Mouse (Mus musculus): ENCODE data around the gene Gria1. TPM values are rescaled to one million over a fixed set of nuclear protein-coding genes. Genes with fewer than 3 reads are reported as not detected.
A peak's percentile ranks its signal among the peaks of the same experiment; 100 is the strongest.

Gene Gria1
- polyA plus RNA-seq, 1 experiment from 2014 or later, result 1.7 TPM

- no peaks in the 10 kb centered on the region for H3K9me3 ChIP-seq (ENCODE audit: control insufficient read depth, low read length)
- WGBS, result 79% methylated on average over 6 of the region's 6 CpGs
- no peaks in the 10 kb centered on the region for H3K36me3 ChIP-seq (ENCODE audit: control insufficient read depth, insufficient read depth, low read length)
- H3K4me1 ChIP-seq (ENCODE audit: control insufficient read depth, insufficient read depth, low read length), result no peaks in the 10 kb centered on the region
- H3K9ac ChIP-seq (ENCODE audit: low read depth, low read length), result no peak overlapping the region
- H3K27me3 ChIP-seq (ENCODE audit: control insufficient read depth, insufficient read depth, low read length), result no peaks in the 10 kb centered on the region; the same call in none of the 2 replicates
- no peak overlapping the region for H3K27ac ChIP-seq (ENCODE audit: low read depth, low read length)
- no peak overlapping the region for H3K4me3 ChIP-seq (ENCODE audit: low read length)
- no peak overlapping the region for H3K4me2 ChIP-seq (replicated peaks; ENCODE audit: low read depth, low read length)
- ATAC-seq (ENCODE audit: low FRiP score, low TSS enrichment), result no peak
These were observed 576 bp upstream of the Gria1 start for GRCm38 (mm10) chr11:57010611-57011010.

- WGBS, result 2% methylated on average over 11 of the region's 11 CpGs
These were observed 478 bp downstream of the Gria1 start for GRCm38 (mm10) chr11:57011691-57012039.

GRCm38 (mm10) chr11:57012287-57012921, 1.2 kb downstream of the Gria1 start:
- no peak for ATAC-seq (ENCODE audit: low FRiP score, low TSS enrichment)
- Histone ChIP-seq H3K27ac (ENCODE audit: low read depth, low read length) (no peak overlapping the region), H3K4me3 (ENCODE audit: low read length) (peak overlapping the region; percentile 14; the same call in 1 of the 2 replicates), H3K4me2 (replicated peaks; ENCODE audit: low read depth, low read length) (peak overlapping the region; percentile 39; the same call in 1 of the 2 replicates), H3K4me1 (ENCODE audit: control insufficient read depth, insufficient read depth, low read length) (no peaks in the 10 kb centered on the region), H3K9ac (ENCODE audit: low read depth, low read length) (no peak overlapping the region), H3K27me3 (ENCODE audit: control insufficient read depth, insufficient read depth, low read length) (no peaks in the 10 kb centered on the region; the same call in none of the 2 replicates), H3K9me3 (ENCODE audit: control insufficient read depth, low read length) (no peaks in the 10 kb centered on the region), H3K36me3 (ENCODE audit: control insufficient read depth, insufficient read depth, low read length) (no peaks in the 10 kb centered on the region)
- 33% methylated on average over 13 of the region's 13 CpGs for WGBS

More at GRCm38 (mm10) chr11:57011691-57012039, 478 bp downstream of the Gria1 start:
- Histone ChIP-seq H3K4me1 (ENCODE audit: control insufficient read depth, insufficient read depth, low read length) (no peaks in the 10 kb centered on the region), H3K27ac (ENCODE audit: low read depth, low read length) (no peak overlapping the region), H3K27me3 (ENCODE audit: control insufficient read depth, insufficient read depth, low read length) (no peaks in the 10 kb centered on the region; the same call in none of the 2 replicates), H3K4me3 (ENCODE audit: low read length) (peak overlapping the region; percentile 14; the same call in 1 of the 2 replicates), H3K4me2 (replicated peaks; ENCODE audit: low read depth, low read length) (peak overlapping the region; percentile 39), H3K9me3 (ENCODE audit: control insufficient read depth, low read length) (no peaks in the 10 kb centered on the region), H3K9ac (ENCODE audit: low read depth, low read length) (no peak overlapping the region), H3K36me3 (ENCODE audit: control insufficient read depth, insufficient read depth, low read length) (no peaks in the 10 kb centered on the region)
- peak; percentile 78; the same call in 1 of the 2 replicates for ATAC-seq (ENCODE audit: low FRiP score, low TSS enrichment)

GRCm38 (mm10) chr11:57013464-57014190, 2.4 kb downstream of the Gria1 start:
- H3K4me1 ChIP-seq (ENCODE audit: control insufficient read depth, insufficient read depth, low read length), result no peaks in the 10 kb centered on the region
- no peak overlapping the region for H3K4me2 ChIP-seq (replicated peaks; ENCODE audit: low read depth, low read length)
- H3K4me3 ChIP-seq (ENCODE audit: low read length), result no peak overlapping the region
- no peaks in the 10 kb centered on the region for H3K9me3 ChIP-seq (ENCODE audit: control insufficient read depth, low read length)
- no peaks in the 10 kb centered on the region for H3K36me3 ChIP-seq (ENCODE audit: control insufficient read depth, insufficient read depth, low read length)
- H3K27ac ChIP-seq (ENCODE audit: low read depth, low read length), result no peak overlapping the region
- WGBS, result 73% methylated on average over 9 of the region's 9 CpGs
- no peaks in the 10 kb centered on the region; the same call in none of the 2 replicates for H3K27me3 ChIP-seq (ENCODE audit: control insufficient read depth, insufficient read depth, low read length)
- no peak overlapping the region for H3K9ac ChIP-seq (ENCODE audit: low read depth, low read length)
- no peak for ATAC-seq (ENCODE audit: low FRiP score, low TSS enrichment)

- WGBS, result 70% methylated on average over 5 of the region's 6 CpGs
- Histone ChIP-seq H3K9ac (ENCODE audit: low read depth, low read length) (no peak overlapping the region), H3K4me3 (ENCODE audit: low read length) (no peak overlapping the region), H3K4me2 (replicated peaks; ENCODE audit: low read depth, low read length) (no peak overlapping the region), H3K27ac (ENCODE audit: low read depth, low read length) (no peak overlapping the region), H3K36me3 (ENCODE audit: control insufficient read depth, insufficient read depth, low read length) (no peaks in the 10 kb centered on the region), H3K9me3 (ENCODE audit: control insufficient read depth, low read length) (no peaks in the 10 kb centered on the region), H3K27me3 (ENCODE audit: control insufficient read depth, insufficient read depth, low read length) (no peaks in the 10 kb centered on the region; the same call in none of the 2 replicates), H3K4me1 (ENCODE audit: control insufficient read depth, insufficient read depth, low read length) (no peaks in the 10 kb centered on the region)
- ATAC-seq (ENCODE audit: low FRiP score, low TSS enrichment), result no peak
These were observed 3.2 kb downstream of the Gria1 start for GRCm38 (mm10) chr11:57014396-57014795.

GRCm38 (mm10) chr11:57018536-57018935, 7.3 kb downstream of the Gria1 start:
- Histone ChIP-seq H3K27me3 (ENCODE audit: control insufficient read depth, insufficient read depth, low read length) (no peaks in the 10 kb centered on the region), H3K9ac (ENCODE audit: low read depth, low read length) (no peak overlapping the region), H3K4me3 (ENCODE audit: low read length) (no peak overlapping the region), H3K4me1 (ENCODE audit: control insufficient read depth, insufficient read depth, low read length) (no peaks in the 10 kb centered on the region), H3K27ac (ENCODE audit: low read depth, low read length) (no peak overlapping the region), H3K9me3 (ENCODE audit: control insufficient read depth, low read length) (no peaks in the 10 kb centered on the region), H3K36me3 (ENCODE audit: control insufficient read depth, insufficient read depth, low read length) (no peaks in the 10 kb centered on the region), H3K4me2 (replicated peaks; ENCODE audit: low read depth, low read length) (no peak overlapping the region)
- WGBS, result 64% methylated on average over 4 of the region's 4 CpGs
- ATAC-seq (ENCODE audit: low FRiP score, low TSS enrichment), result no peak

- no peaks in the 10 kb centered on the region for H3K27me3 ChIP-seq (ENCODE audit: control insufficient read depth, insufficient read depth, low read length)
- H3K4me1 ChIP-seq (ENCODE audit: control insufficient read depth, insufficient read depth, low read length), result no peaks in the 10 kb centered on the region
- H3K4me2 ChIP-seq (replicated peaks; ENCODE audit: low read depth, low read length), result no peak overlapping the region
- no peak overlapping the region for H3K27ac ChIP-seq (ENCODE audit: low read depth, low read length)
- ATAC-seq (ENCODE audit: low FRiP score, low TSS enrichment), result no peak
- no peaks in the 10 kb centered on the region for H3K9me3 ChIP-seq (ENCODE audit: control insufficient read depth, low read length)
- H3K4me3 ChIP-seq (ENCODE audit: low read length), result no peak overlapping the region
- H3K9ac ChIP-seq (ENCODE audit: low read depth, low read length), result no peak overlapping the region
- 62% methylated on average over 4 of the region's 4 CpGs for WGBS
- no peaks in the 10 kb centered on the region for H3K36me3 ChIP-seq (ENCODE audit: control insufficient read depth, insufficient read depth, low read length)
These were observed 11.2 kb downstream of the Gria1 start for GRCm38 (mm10) chr11:57022400-57022799.

- 41% methylated on average over 5 of the region's 5 CpGs for WGBS
- ATAC-seq (ENCODE audit: low FRiP score, low TSS enrichment), result no peak
- Histone ChIP-seq H3K27me3 (ENCODE audit: control insufficient read depth, insufficient read depth, low read length) (no peaks in the 10 kb centered on the region), H3K27ac (ENCODE audit: low read depth, low read length) (no peak overlapping the region), H3K4me2 (replicated peaks; ENCODE audit: low read depth, low read length) (no peak overlapping the region), H3K36me3 (ENCODE audit: control insufficient read depth, insufficient read depth, low read length) (no peaks in the 10 kb centered on the region), H3K9me3 (ENCODE audit: control insufficient read depth, low read length) (no peaks in the 10 kb centered on the region), H3K9ac (ENCODE audit: low read depth, low read length) (no peak overlapping the region), H3K4me1 (ENCODE audit: control insufficient read depth, insufficient read depth, low read length) (no peaks in the 10 kb centered on the region), H3K4me3 (ENCODE audit: low read length) (no peak overlapping the region)
These were observed 19.3 kb downstream of the Gria1 start for GRCm38 (mm10) chr11:57030448-57030847.

- Histone ChIP-seq H3K4me2 (replicated peaks; ENCODE audit: low read depth, low read length) (no peak overlapping the region), H3K36me3 (ENCODE audit: control insufficient read depth, insufficient read depth, low read length) (no peaks in the 10 kb centered on the region), H3K4me3 (ENCODE audit: low read length) (no peak overlapping the region), H3K9ac (ENCODE audit: low read depth, low read length) (no peak overlapping the region), H3K4me1 (ENCODE audit: control insufficient read depth, insufficient read depth, low read length) (no peaks in the 10 kb centered on the region), H3K27me3 (ENCODE audit: control insufficient read depth, insufficient read depth, low read length) (no peaks in the 10 kb centered on the region), H3K27ac (ENCODE audit: low read depth, low read length) (no peak overlapping the region), H3K9me3 (ENCODE audit: control insufficient read depth, low read length) (no peaks in the 10 kb centered on the region)
- ATAC-seq (ENCODE audit: low FRiP score, low TSS enrichment), result no peak
- WGBS, result 61% methylated on average over 7 of the region's 7 CpGs
These were observed 27.6 kb downstream of the Gria1 start for GRCm38 (mm10) chr11:57038807-57039206.
